Mouse (Mus musculus) embryonic stem cell, embryonic (primary cell): ENCODE data around the gene Stx3.

Experiments used
- CTCF ChIA-PET, 4 experiments: fragments of 300-600 bp in 2 of 4; fragments of 350-600 bp in 2 of 4; sonication (Branson Sonifier 250); formaldehyde crosslinking; loops; one replicate each; lab custom pipeline; 2022; ENCODE audit warnings: inconsistent platforms in 2 of 4; lab: Charles Lee
- POLR2A ChIA-PET, 4 experiments: fragments of 300-600 bp in 2 of 4; fragments of 350-600 bp in 2 of 4; sonication (Branson Sonifier 250); formaldehyde crosslinking; loops; one replicate each; lab custom pipeline; 2022; ENCODE audit warnings: antibody characterized with exemption in 4 of 4, inconsistent platforms in 1 of 4; lab: Charles Lee

Stx3 gene

GRCm38 (mm10) chr19:11785409-11786154 lies 33.6 kb downstream of the Stx3 start:
- CTCF ChIA-PET = interaction anchor here in 3 of 4 experiments (0.6 to 1.9 kb wide), 6 partner anchors 18 to 134 kb away, joined by 3 to 15 read pairs (median 5); partner anchors contain the start of gene Stx3 (in 1 of the 3)
- POLR2A ChIA-PET = interaction anchor here (0.6 to 3.6 kb wide), 16 partner anchors 8 to 1487 kb away, joined by 3 to 23 read pairs (median 4); partner anchors contain the start of genes Stx3 (in 2 of the 4), Mrpl16 (in 1 of the 4) and Osbp (in 1 of the 4)

- ChIA-PET POLR2A (interaction anchor here (0.6 to 5.4 kb wide), 25 partner anchors 8 to 231 kb away, joined by 3 to 67 read pairs (median 4); partner anchors contain the start of genes Stx3 (in 3 of the 4), Mrpl16 (in 1 of the 4) and Patl1 (in 1 of the 4)), CTCF (interaction anchor here (0.6 to 3.4 kb wide), 30 partner anchors 8 to 231 kb away, joined by 3 to 72 read pairs (median 4); partner anchors contain the start of gene Stx3 (in 1 of the 4))
Measured at GRCm38 (mm10) chr19:11777191-11777865, 41.9 kb downstream of the Stx3 start.

DNA sequence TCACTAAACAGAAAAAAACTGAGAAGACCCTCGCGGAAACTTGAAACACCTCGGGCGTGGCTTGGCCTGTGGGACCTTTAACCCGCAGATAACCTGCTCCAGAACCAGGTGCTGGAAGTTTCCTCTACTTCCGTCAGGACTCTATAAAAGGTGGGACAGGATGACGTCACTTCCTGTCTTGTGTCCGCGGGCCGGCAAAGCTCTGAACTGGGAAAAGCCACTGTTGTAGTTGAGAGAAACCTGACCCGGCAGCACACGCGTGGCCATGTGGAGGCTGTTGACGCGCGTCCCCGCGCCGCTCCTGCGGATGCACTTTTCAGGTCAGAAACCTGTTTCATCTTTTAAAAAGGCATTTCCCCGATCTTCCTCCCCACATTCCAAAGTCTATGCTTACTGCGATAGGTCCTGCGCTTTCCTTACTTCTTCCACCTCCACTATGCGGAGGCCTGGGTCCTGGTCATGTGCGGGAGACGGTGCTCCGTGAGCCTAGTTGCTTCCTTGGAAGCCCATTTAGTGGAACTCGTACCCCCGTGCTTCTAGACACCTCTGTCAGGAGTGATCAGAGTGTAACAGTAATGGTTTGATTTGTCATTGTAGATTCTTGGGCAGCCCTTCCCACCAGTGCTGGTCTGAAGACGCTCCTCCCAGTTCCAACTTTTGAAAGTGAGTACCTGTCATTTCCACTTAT lies 48.9 kb downstream of the Stx3 start, which contains the start of gene Mrpl16:
Gene Mrpl16 (plus strand): TSS at position 187 of the 688 bp plus-strand sequence.
- CTCF ChIA-PET = interaction anchor here in 2 of 4 experiments (0.8 to 1.6 kb wide), 3 partner anchors 48 to 166 kb away, joined by 3 to 4 read pairs (median 3); partner anchors contain the start of gene Ms4a6d (in 1 of the 2)
- POLR2A ChIA-PET = interaction anchor here in 2 of 4 experiments (0.5 to 3.1 kb wide), 15 partner anchors 8 to 238 kb away, joined by 3 to 24 read pairs (median 4); partner anchors contain the start of genes Stx3 (in 2 of the 2) and Patl1 (in 1 of the 2)

GRCm38 (mm10) chr19:11769257-11769920 lies 49.8 kb downstream of the Stx3 start:
- ChIA-PET CTCF (interaction anchor here in 2 of 4 experiments (0.6 to 2.0 kb wide), 5 partner anchors 8 to 366 kb away, joined by 3 to 9 read pairs (median 4); partner anchors contain the start of gene Ms4a6d (in 1 of the 2)), POLR2A (interaction anchor here in 2 of 4 experiments (0.7 to 3.1 kb wide), 14 partner anchors 8 to 239 kb away, joined by 3 to 24 read pairs (median 4); partner anchors contain the start of genes Stx3 (in 2 of the 2) and Patl1 (in 1 of the 2))

- POLR2A ChIA-PET = interaction anchor here in 1 of 4 experiments (0.9 to 3.1 kb wide), 3 partner anchors 10 to 116 kb away, joined by 3 to 24 read pairs (median 8); partner anchors contain the start of gene Stx3
- CTCF ChIA-PET = interaction anchor here (0.5 to 2.0 kb wide), 23 partner anchors 9 to 784 kb away, joined by 3 to 9 read pairs (median 3); partner anchors contain the start of gene Stx3 (in 1 of the 4)
Measured at GRCm38 (mm10) chr19:11768163-11768562, 51.0 kb downstream of the Stx3 start.

GRCm38 (mm10) chr19:11766413-11766812 lies 52.8 kb downstream of the Stx3 start:
- CTCF ChIA-PET = no interaction called here
- POLR2A ChIA-PET = no interaction called here

DNA sequence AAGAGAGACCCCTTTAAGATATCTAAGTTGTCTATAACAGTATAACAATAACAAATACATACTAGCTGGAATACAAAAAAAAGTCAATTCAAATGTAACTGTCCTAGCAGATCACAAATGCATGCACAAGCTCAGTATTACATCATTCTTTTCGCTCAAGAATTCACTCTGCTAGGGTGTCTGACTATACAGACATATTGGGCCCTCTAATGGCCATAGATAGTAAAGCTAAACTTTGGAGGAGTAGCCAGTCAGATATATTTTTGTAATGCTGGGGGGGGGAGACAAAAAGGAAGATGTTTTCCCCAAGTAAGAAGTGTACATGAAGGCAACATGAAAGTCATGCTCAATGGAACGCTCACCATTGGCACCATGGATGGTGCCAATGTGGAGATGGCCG lies 54.1 kb downstream of the Stx3 start:
- ChIA-PET CTCF (interaction anchor here (0.6 to 1.3 kb wide), 8 partner anchors 12 to 661 kb away, joined by 3 to 9 read pairs (median 4); no protein-coding TSS in a partner anchor), POLR2A (interaction anchor here in 1 of 4 experiments (0.6 kb wide), 2 partner anchors 204 to 1419 kb away, joined by 3 to 5 read pairs; no protein-coding TSS in a partner anchor)

GRCm38 (mm10) chr19:11747298-11747697 lies 71.9 kb downstream of the Stx3 start, which contains the start of gene Gif:
Gene Gif (plus strand): TSS chr19:11747554.
- ChIA-PET CTCF (no interaction called here), POLR2A (no interaction called here)

- ChIA-PET CTCF (interaction anchor here in 1 of 4 experiments (0.8 kb wide), 1 partner anchor 22 kb away, joined by 4 read pairs; no protein-coding TSS in a partner anchor), POLR2A (no interaction called here)
Measured at GRCm38 (mm10) chr19:11745680-11746079, 73.5 kb downstream of the Stx3 start.

- CTCF ChIA-PET = no interaction called here
- POLR2A ChIA-PET = no interaction called here
Measured at GRCm38 (mm10) chr19:11736455-11736854, 82.7 kb downstream of the Stx3 start.

DNA sequence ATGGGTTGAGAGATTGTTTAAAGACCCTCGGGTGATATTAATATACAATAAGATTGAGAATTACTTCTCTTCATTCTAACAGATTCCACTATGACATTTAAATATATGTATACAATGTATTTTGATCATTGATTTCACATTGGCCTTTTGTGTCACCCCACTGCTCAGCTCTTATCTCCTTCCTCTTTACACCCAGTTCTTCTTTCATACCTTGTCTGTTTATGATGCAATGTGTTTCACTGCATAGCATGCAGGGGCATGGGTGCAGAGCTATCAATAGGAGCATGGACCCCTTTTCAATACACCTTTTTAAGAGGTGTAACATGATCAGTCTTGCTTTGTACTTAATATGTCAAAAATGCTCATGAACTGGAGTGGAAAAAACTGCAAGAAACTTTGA lies 88.9 kb downstream of the Stx3 start:
- CTCF ChIA-PET = no interaction called here
- POLR2A ChIA-PET = no interaction called here

- ChIA-PET CTCF (no interaction called here), POLR2A (no interaction called here)
Measured at GRCm38 (mm10) chr19:11727304-11727703, 91.9 kb downstream of the Stx3 start.

DNA sequence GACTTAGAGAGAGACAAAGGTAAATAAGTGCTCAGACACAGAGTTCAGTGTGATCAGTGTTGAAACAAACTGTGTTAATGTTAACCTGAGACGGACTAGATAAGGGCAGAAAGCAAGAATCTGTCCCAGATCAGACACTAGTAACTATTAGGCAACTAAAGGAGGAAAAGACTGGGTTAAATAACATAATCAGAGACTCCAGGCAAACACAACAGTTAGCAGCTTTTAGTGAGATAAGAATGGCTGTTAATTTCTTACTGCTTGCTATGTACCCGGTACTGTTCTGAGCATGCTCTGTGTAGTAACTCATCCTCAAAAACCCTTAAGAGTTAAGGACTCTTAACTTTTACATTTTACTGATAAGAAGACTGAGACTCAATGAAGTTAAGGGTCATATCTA lies 93.3 kb downstream of the Stx3 start:
- CTCF ChIA-PET = interaction anchor here in 2 of 4 experiments (0.5 to 0.6 kb wide), 2 partner anchors 14 to 95 kb away, joined by 3 read pairs; no protein-coding TSS in a partner anchor
- POLR2A ChIA-PET = no interaction called here
